Mouse (Mus musculus) cerebellum, adult 18-20 months (tissue): ENCODE data around the gene Emilin3.

Experiments
- DNase-seq, 2 experiments: peaks; one replicate each; pipeline ENCODE4 v3.0.0; 2021

Emilin3 gene

DNA sequence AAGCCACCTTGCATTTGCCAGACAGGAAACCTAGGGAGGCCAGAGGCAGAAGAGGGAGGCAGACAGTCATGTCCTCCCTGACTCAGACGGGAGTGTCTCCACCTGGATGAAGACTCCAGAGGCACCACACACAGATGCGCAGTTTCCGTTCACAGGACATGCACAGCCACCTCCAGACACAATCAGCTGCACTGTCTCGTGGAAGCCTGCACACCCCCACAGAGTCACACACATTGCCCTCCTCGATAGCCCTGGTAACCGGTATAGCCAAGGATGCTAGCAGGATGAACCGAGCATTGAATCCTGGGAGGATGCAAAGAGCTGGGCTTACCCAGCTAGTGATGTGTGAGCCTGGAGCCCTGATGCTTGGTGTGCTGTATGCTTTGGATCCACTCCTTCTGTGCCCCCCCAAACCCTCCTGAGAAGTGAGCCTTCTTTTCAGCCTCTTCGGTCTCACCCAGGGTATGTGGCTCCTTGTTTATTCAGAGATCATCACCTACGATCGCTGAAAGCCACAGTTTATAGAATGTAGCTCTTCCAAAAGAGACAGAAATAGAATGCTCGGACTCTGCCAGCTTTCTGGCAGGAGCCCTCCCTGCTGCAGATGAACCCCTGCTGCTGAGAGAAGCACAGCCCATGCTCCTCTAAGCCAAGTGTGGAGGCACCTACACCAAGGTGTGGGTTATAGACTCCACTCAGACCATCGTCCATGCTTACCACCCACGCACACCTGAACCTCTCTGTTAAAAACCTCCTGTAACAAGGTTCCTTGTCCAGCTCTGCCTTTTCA, 3.9 kb upstream of the Emilin3 start:
- peak; percentile 59 to 68 for DNase-seq

DNA sequence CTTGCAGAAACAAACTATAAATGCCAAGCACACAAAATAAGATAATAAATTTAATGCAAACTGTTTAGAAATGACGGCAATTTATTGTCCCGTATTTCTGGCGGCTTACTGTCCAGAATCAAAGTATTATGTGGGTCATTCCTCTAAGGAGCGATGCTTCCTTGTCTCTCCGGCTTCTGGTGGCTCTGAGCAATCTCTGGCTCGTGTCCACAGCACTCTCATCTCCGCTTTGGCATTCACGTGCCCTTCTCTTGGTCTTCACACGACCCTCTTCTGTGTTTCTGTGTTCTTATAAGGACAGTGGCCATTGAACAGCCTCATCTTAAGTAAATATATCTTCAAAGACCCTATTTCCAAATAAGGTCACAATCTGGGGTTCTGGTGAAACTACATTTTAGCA, 2.5 kb upstream of the Emilin3 start:
- peak in 1 of 2 experiments; percentile 34 for DNase-seq

DNA sequence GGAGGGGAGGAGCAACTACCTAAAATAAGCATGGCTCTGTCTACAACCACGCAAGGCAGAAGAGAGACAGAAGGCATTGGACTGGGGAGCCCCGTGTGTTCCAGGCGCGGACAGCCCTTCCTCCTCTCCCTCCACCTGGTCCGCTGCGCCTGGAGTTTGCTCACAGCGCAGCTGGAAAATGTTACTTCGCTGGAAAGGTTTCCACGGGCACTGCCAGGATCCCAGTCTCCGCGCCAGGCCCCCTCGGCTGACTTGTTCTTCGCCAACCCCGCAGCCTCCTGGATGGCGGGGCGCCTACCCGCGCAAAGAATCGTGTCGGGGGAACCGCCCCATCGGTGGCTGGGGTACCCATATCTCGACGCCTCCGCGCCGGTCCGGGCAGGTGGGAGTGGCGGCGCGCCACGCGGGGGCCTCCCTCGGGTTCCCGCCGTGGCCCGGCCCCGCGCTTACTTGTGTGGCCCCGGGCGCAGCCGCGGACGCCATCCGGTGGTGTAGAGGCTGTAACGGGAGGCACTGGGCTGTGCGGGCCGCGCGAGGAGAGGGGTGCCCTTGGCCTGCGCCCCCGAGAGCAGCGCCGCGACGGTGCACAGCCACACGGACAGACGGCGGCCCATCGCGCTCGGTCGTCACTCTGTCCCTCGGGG, 448 bp downstream of the Emilin3 start:
- peak; percentile 34 to 61 for DNase-seq

DNA sequence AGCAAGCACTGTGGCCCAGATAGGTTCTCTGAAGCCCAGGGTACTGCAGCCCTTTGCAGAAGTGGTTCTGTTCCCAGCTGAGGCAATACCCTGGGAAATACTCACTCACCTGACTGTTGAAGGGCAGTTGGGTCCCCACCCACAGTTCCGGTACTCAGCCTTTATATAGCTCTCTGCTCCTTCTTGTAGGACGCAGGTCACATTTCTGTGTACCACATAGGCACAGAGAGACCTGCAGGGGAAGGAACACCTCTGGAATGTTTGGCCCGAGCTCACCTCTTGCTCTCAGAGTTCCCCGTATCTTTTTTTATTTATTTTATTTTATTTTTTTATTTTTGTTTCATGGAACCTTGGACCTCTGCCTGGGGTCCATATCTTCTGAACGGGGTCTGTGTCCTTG, 1.5 kb downstream of the Emilin3 start:
- DNase-seq: no peak

DNA sequence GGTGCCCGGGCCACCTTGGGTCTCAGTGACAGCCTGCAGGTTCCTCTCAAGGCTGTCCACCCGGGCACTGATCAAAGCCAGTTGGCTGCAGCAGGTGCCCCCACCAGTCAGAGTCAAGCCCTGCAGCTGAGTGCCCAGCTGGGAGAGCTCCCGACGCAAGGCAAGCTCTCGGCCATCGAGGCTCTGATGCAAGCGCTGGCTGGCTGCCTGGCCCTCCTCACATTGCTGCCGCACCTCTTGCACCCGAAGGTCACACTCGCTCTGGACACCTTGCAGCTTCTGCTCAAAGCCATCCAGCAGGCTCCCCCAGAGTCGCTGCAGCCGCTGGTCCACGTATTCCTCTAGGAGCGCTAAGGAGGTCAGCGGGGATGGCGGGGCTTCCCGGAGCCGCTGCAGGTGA, 3.5 kb downstream of the Emilin3 start:
- no peak for DNase-seq

DNA sequence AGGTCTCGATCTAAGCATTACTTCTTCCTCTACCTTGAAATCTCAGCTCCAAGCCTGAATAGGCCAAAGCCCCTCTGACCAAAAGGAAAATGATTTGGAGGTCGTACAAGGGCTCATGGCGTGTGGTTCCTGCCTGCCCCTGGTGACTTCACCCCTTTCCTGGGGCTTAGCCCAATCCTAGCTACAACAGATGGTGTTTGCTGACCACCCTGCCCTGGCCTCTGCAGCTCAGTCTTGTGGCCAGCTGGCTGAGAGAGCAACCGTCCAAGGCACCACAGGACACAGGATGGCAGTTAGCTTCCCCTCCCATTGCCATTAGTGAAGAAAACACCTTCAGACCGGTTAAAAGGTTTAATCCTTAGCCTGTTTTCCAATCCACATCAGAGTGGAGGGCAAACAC, 6.0 kb downstream of the Emilin3 start:
- peak; percentile 79 to 85 for DNase-seq

DNA sequence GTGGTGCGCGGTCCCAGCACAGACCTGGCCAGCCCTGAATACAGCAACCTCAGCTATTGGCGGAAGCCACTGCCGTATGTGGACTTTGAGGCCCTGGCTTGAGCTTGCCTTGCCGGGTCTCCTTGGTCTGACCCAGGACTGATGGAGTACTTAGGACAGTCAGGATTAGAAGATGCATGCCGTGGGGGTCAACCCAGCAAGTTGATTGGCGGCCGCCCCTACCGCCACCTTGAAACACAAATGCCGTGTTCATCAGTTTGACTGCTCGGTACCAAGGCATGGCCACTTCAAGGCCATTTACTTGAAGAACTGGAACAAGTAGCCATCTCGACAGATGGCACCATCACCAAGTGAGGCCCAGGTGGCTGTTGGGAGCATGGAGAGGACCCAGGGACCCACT, 6.8 kb downstream of the Emilin3 start:
- peak in 1 of 2 experiments; percentile 33 for DNase-seq

DNA sequence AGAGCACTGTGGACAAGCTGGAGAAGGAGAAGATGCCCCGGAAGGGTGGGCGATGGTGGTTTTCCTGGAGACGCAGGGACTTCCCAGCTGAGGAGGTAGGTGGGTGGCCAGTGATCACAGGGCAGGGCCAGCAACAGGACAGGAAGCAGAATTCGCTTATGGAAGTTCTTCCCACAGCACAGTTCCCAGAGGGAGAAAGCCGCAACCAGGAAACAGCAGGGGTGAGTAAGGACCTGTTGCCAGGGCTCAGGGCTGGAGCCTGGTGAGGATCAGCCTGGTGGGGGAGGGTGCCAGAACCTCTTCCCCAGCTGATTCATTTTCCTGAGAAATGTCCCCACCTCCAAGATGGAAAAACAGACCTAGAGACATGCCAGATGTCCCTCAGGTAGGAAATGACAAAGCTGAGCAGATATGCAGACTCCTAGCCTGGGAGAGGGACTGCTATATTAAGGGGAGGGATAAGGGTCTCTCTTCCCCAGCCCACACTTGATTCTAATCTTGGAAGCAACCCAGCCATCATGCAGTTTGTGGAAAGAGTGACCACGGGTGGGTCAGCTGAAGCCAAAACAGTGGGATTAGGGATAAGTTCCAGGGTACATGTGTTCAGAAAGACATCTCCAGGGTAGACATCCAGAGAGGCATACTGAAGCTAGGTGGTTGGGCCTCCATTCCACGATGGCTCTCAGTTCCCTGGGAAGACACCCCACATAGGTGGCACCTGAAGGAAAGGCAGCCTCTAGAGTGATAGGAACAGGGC, 10.3 kb downstream of the Emilin3 start:
- peak in 1 of 2 experiments; percentile 11 for DNase-seq

DNA sequence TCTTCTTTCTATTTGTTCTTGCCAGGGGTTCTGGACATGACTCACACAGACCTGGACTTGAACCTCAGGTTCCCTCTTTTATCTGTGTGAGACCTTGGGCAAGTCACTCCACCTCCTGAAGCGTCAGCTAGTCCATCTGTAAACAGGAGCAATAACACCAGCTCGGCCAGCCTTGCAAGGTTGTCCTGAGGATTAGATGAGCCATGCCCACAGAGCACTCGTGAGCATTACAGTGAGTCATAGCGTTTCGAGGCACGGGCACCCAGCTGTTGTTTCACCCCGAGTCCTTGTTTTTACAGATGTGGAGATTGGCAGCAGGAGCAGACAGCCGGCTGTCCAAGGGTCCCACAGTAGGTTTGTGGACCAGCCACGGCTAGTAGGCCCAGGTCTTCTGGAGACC, 20.4 kb downstream of the Emilin3 start:
- no peak for DNase-seq

DNA sequence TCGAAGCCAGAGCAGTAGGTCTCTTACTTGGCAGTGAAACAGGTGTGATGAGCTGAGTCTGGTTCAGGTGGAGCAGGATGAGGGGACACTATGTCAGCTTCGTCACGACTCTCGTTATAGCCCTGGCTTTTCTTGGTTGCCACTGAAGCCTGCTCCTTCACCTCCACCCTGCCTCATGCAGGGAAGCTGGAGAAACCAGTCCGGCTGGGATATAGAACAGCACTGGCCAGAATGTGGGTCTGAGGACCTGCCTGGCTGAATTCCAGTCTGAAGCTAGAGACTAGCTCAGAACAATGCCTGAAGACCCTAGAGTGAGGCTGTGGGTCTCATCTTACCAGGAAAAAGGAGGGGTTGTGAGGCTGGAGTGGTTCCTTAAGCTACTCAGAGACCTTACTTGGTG, 21.1 kb downstream of the Emilin3 start:
- DNase-seq: no peak

DNA sequence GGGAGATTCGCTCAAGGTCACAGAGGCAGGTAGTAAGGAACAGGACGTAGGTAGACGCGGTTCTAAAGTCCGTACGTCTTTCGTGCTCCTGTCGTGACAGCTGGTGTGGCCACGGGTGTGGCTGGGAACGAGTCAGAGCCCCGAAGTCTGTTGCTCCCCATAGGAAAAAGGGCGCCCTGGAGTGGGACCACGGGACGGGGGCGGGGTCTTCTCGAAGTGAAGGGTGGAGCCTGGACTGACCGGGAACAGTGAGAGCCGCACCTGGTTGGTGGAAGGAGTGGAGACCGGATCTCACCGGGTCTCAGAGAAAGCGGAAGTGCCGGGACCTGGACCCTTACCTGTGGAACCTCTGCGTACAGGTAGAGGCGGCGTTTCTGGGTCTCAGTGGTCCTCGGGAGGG, 24.3 kb downstream of the Emilin3 start:
- peak; percentile 42 to 56 for DNase-seq

DNA sequence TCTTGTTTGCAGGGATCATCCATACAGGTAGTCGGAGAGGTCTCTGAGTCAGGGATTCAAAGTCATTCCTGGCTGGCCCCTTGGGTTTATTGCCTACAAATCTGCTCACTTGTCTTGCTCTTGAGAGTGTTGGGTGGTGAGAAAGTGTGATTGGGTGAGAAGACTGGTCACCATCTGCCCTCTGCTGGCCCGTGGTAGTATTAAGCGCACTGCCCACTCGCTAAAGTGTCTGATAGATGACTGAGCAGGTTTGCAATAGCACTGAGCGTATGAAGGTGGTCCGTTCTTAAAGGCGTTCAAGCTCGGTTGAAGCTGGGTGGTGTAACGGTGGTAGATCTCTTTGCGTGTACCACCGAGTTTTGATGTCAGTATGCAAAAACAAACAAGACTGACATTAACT, 24.8 kb downstream of the Emilin3 start:
- peak; percentile 87 to 91 for DNase-seq

DNA sequence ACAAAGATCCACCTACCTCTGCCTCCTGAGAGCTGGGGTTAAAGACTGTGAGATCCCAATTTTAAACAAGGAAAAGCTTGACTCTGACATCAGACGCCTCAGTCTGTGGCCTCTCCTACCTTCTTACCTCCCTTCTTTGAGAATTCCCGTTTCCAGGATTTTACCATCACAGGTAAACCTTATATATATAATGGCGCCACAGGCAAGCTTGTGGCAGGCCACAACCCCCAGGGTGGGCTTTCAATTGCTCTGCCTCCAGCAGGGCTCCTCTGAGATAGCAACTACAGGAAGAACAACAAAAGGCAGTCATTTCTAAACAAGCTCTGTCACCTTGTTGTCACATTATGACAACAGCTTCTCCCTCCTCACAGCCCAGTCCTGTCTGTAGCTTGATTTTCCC, 25.9 kb downstream of the Emilin3 start:
- DNase-seq: no peak

DNA sequence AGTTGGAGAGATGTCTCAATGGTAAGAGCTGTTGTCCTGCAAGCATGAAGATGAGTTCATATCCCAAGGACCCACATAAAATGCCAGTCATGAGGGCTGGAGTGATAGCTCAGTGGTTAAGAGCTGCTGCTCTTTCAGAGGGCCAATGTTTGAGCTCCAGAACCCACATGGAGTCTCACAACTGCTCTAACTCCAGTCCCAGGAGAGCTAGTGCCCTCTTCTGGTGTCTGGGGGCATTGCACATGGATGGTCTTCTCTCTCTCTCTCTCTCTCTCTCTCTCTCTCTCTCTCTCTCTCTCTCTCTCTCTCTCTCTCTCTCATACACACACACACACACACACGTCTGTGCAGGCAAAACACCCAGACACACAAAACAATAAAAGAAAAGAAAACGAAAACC, 27.3 kb downstream of the Emilin3 start:
- DNase-seq: peak; percentile 50 to 59

DNA sequence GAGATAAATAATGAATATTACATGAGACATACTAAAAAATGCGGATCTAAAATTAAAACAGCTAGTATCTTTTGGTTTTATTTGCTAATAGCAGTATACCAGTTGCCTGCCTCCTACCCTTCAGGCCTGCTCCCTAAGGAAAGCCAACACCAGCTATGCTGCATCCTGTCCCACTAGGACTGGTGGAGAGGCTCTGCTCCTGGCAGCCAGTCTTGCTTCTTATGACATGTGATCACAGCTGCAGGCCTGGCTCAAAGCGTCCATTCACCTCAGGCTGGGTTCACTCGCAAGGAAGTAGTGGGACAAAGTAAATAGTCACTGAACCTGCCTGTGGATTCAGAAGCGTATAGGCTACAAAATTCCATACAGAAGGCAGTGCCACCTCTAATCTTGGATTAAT, 28.2 kb downstream of the Emilin3 start:
- no peak for DNase-seq

DNA sequence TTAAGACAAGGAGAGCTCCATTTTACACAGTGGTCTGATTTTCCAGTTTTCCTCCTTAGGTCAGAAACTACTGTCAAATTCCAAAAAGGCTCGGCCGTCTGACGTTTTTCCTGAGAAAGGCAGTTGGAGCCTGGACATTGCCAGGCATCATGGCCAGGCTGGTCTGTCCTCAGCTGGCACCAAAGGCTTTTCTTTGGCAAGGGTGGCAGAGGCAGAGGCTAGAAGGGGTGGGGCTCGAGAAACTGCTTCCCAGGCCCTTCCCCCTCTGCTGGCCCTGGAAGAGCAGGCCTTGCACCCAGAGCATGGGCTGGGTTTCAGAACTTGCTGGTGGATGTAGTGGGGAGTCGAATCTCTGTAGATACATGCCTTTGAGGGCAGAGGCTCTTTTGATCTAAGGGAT, 29.7 kb downstream of the Emilin3 start:
- DNase-seq: peak; percentile 32 to 39

DNA sequence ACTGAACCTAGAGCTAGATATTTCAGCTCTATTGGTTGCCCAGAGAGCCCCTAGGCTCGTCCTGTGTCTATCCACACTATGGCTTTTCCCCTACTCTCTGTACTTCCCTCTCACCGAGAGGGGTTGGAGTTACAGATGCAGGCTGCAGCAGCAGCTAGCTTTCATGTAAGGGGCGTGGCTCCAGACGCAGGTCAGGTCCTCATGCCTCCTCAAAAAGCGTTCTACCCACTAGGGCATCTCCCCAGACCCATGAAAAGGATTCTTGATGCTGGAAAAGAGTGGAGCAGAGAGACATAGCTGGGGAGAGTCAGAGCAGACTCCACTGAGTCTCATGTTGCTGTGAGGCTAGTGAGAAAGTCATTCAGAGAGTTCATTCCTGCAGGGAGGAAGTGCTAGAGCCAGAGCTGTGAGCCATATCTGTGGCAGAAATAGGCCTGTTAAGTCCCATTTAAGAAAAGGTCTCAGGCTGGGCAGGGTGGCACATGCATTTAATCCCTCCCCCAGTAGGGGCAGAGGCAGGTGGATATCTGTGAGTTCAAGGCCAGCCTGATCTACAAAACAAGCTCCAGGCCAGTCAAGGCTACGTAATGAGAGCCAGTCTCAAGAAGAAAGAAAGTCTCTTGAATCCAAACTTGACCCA, 30.5 kb downstream of the Emilin3 start:
- DNase-seq: no peak

DNA sequence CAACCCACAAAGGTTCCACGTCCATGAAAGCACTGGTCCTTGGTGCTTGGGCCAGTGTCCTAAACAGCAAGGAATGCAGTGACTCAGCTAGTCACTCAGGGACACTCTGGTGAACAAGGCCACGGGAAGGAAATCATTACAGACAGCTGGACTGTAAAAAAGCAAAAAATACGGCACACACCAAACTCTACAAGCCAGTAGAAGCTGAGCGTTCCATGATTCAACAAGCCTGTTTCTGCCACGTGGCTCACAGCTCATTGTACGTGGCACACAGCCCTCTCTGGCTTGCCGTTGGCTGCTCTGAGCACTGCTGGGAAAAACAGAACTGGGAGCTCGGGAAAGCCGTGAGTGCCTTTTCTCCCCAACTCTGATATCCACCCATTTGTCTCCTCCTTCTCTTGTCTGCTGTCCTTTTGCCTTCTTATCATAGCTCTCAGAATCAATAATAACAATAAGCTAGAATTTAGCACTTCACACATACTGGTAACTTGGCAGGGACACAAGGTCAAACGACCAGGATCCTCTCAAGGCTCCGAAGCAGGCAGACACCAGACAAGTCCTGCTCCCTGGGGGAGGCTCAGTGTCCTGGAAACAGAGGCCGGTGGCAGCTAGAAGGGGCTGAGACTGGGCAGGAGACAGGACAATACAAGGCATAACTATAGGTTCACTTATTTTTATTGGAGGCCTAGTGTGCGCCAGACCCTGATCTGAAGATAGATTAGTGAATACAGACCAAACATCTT, 31.5 kb downstream of the Emilin3 start, which contains the start of gene Lpin3:
Lpin3 (plus strand) TSS at position 218 of the 743 bp plus-strand sequence.
- DNase-seq: no peak

DNA sequence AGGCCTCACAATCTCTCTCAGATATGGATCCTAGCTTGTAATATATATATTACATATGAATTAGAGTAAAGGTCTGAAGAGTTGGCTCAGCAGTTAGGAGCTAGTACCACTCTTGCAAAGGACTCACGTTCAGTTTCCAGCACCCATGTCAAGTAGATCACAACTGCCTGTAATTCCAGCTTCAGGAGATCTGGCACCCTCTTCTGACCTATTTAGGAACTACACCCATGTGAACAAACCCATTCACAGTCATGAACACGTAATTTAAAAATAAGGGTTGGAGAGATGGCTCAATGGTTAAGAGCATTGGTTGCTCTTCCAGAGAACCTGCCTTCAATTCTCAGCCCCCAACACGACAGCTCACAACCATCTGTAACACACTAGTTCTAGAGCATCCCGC, 36.0 kb downstream of the Emilin3 start:
- no peak for DNase-seq

DNA sequence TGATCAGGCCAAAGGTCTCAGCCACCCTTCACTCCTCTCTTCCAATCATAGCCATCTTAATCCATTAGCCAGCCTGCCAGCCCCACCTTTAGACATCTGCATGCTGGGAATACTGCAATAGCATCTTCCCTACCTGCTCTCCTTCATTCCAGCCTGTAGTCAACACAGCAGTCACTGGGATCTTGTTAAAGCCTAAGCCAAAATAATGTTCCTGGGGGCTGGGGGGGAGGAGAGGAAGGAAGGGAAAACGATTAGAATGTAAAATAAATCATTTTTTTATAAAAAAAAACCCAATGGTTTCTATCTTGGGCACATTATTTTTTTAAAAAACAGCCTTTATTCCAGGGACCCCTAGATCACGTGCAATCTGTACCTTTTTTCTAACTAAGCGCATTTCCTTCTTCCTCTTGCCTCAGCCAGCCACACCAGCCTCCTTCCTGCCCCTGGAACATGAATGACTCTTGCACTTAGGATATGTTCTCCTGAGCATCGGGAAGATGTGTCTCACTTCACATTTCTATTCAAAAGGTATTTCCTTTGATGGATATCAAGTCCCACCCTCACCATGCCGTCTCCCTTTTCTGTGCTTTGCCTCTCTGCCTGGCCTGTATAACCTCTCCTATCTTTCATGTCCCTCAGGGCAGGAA, 37.8 kb downstream of the Emilin3 start:
- DNase-seq: no peak

DNA sequence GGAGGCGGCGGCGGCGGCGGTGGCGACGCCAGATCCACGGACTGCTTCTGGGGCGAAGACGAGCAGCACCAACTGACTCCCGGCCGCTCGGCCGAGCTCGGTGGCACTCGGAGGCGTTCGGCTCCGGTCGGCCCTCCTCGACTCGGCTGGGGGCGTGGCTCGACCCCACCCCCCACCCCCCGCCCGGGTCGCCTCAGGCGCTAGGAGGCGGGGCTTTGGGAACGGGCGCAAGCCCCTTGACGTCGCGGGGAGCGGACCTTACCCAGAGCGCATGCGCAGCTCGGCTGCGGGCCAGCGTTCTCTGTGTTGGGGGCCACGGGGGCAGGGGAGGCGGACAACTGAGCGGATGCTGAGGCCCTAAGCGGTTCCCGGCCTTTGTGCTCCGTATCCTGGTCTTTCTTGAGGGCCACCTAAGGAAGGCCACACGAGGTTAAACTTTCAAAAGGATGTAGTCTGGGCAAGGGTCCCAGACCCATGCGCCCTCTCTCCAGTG, 39.2 kb downstream of the Emilin3 start, which contains the start of gene Zhx3:
Zhx3 (minus strand) TSS at position 109 of the 493 bp plus-strand sequence.
- DNase-seq: peak; percentile 90 to 95

DNA sequence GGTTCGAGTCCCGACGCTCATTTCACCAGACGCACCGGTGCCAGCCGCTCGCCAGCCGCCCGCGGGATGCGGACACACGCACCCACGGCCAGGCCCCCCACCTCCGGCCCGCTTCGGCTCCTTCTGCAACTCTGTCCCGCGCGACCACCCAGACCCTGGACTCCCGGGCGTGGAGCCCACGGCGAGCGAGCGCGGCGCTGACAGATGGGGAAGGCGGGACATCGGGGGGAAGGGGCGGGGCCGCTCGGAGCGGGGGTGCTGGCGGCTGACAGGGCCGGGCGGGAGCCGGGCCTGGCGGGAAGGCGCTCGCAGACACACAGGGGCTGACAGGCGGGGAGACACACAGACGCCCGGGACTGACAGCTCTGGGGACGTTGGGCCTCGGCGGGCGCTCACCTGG, 39.7 kb downstream of the Emilin3 start:
- peak; percentile 73 to 83 for DNase-seq
